Mouse (Mus musculus): ENCODE measurements around the gene Spata31d1a.

DNA sequence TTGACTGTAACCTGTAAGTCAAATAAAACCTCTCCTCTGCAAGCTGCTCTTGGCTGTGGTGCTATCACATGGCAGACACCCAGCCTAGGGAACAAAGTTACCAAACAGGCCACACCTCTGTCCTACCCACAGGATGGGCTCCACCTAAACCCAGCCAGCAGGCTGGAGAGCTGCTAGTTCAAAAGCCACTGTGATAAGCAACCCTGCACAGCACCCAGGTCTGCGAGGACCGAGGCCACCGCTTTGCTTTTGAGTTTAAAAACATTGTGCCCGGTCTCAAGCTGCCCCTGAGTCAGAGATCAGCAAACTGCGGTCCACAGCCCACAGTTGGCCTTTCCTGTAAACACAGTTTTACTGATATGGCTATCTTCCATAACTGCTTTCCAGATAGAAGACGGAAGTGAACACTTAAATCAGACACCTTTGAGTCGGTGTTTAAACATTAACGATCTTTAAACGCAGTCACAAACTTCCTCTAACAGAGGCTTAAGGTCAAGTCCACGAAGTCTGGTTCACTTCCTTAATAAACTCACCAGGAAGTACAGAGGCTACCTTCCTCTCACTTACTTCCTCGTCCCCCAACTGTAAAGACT lies 41.5 kb downstream of the Spata31d1a start:
- TF ChIP-seq POLR2A (IDR thresholded peaks at IDR 0.05; ENCODE audit: control insufficient read depth, extremely low read depth, insufficient read depth, low read length, poor library complexity) (no peak), CTCF (IDR thresholded peaks at IDR 0.05; ENCODE audit: borderline replicate concordance, control insufficient read depth, extremely low read depth, insufficient read depth, low read length, poor library complexity) (no peak)
